Mouse (Mus musculus) hindbrain, embryonic 14.5 days (tissue): ENCODE results near the gene Tnfrsf21. TPM values are rescaled to one million over a fixed set of nuclear protein-coding genes. Genes with fewer than 3 reads are reported as not detected.

Source experiments
- ATAC-seq: fragments of 200-750 bp; cut with Nextera tagmentation; 2 replicates; pipeline ENCODE4 v1.8.0; 2017; ENCODE audit warnings: moderate number of reproducible peaks, mild to moderate bottlenecking, moderate TSS enrichment, moderate library complexity; ENCODE audit not compliant: low FRiP score
- DNase-seq: peaks from one replicate; pipeline ENCODE4 v3.0.0-alpha.2; 2015; ENCODE audit warnings: low spot score
- H3K27ac ChIP-seq: fragments of 300-500 bp; sonication (generic); 2 replicates; pipeline ENCODE4 v1.5.1; 2014; ENCODE audit warnings: mild to moderate bottlenecking, moderate library complexity
- H3K27me3 ChIP-seq: fragments of 300-500 bp; sonication (generic); 2 replicates; pipeline ENCODE4 v1.6.1; 2014; ENCODE audit warnings: mild to moderate bottlenecking, low read length, mixed read lengths; ENCODE audit not compliant: control insufficient read depth, insufficient read depth
- H3K36me3 ChIP-seq: fragments of 300-500 bp; sonication (generic); replicated peaks from 2 replicates; pipeline ENCODE4 v1.6.1; 2014; ENCODE audit not compliant: control insufficient read depth, insufficient read depth
- H3K4me1 ChIP-seq: fragments of 300-500 bp; sonication (generic); replicated peaks from 2 replicates; pipeline ENCODE4 v1.6.1; 2014; ENCODE audit warnings: antibody characterized with exemption, low read length, mixed read lengths; ENCODE audit not compliant: control insufficient read depth, insufficient read depth
- H3K4me2 ChIP-seq: fragments of 300-500 bp; sonication (generic); replicated peaks from 2 replicates; pipeline ENCODE4 v1.6.1; 2014; ENCODE audit warnings: mild to moderate bottlenecking, moderate library complexity
- H3K4me3 ChIP-seq: fragments of 300-500 bp; sonication (generic); replicated peaks from 2 replicates; pipeline ENCODE4 v1.5.1; 2014; ENCODE audit warnings: mild to moderate bottlenecking, low read length
- H3K9ac ChIP-seq: fragments of 300-500 bp; sonication (generic); 2 replicates; pipeline ENCODE4 v1.6.1; 2014
- H3K9me3 ChIP-seq: fragments of 300-500 bp; sonication (generic); 2 replicates; pipeline ENCODE4 v1.6.1; 2016; ENCODE audit warnings: low read length; ENCODE audit not compliant: control insufficient read depth
- WGBS: fragments of 180-500 bp; shearing (Covaris S2); extraction: QIAGEN DNeasy Blood & Tissue Kit; methylation state at CpG from one replicate; pipeline ENCODE4 v1.1.7; 2014; 5-methylcytosine and 5-hydroxymethylcytosine counted together
- polyA plus RNA-seq: library from polyadenylated mRNA; unstranded; fragments of >200 nt; fragmentation: Nextera tagmentation; extraction: Ambion mirVana; gene quantifications from 2 replicates; pipeline ENCODE4 v1.2.1, GENCODE M21; 2014

The Tnfrsf21 gene
- polyA plus RNA-seq, 1 experiment from 2014 or later = 80.7 TPM

DNA sequence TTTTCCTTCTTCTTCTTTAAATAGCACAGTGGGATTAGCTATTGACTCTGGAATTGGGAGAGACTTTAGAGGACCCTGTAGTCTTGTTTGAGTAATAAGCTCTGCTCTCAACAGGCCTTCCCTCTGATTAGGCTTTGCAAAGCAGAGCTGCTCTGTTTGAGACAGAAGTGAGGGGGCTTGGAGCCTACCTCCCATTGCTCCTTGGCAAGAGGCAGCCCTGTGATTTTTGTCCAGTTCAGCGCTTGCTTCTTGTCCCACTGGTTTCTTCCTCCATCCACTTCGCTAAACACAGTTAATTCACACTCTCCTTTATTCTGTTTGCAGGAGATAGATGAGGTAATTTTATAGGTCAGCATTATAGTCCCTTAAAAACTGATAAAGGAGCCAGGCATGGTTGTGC lies 19.0 kb downstream of the Tnfrsf21 start:
- no peaks in the 10 kb centered on the region; the same call in 1 of the 2 replicates for H3K4me1 ChIP-seq
- H3K9me3 ChIP-seq = no peaks in the 10 kb centered on the region
- H3K36me3 ChIP-seq = peaks cover 30% of the 10 kb centered on the region
- H3K27me3 ChIP-seq = no peaks in the 10 kb centered on the region
- DNase-seq (no peak), ATAC-seq (no peak)
- no peak overlapping the region for H3K4me2 ChIP-seq
- no peak overlapping the region for H3K4me3 ChIP-seq
- 83% methylated on average over 2 of the region's 2 CpGs for WGBS
- no peak overlapping the region for H3K27ac ChIP-seq
- no peak overlapping the region for H3K9ac ChIP-seq

- no peak for DNase-seq
- H3K36me3 ChIP-seq = peaks cover 39% of the 10 kb centered on the region
- H3K4me3 ChIP-seq = no peak overlapping the region
- H3K9me3 ChIP-seq = no peaks in the 10 kb centered on the region
- no peak overlapping the region for H3K4me2 ChIP-seq
- ATAC-seq = no peak
- H3K9ac ChIP-seq = no peak overlapping the region
- 82% methylated on average over 10 of the region's 10 CpGs for WGBS
- H3K4me1 ChIP-seq = no peaks in the 10 kb centered on the region
- H3K27me3 ChIP-seq = no peaks in the 10 kb centered on the region
- H3K27ac ChIP-seq = no peak overlapping the region
These were observed 19.9 kb downstream of the Tnfrsf21 start for GRCm38 (mm10) chr17:43036058-43036757.

GRCm38 (mm10) chr17:43040571-43040970 lies 24.2 kb downstream of the Tnfrsf21 start:
- no peak overlapping the region for H3K27ac ChIP-seq
- 83% methylated on average over 3 of the region's 3 CpGs for WGBS
- H3K27me3 ChIP-seq = no peaks in the 10 kb centered on the region
- no peak overlapping the region for H3K4me3 ChIP-seq
- H3K4me1 ChIP-seq = no peaks in the 10 kb centered on the region
- no peaks in the 10 kb centered on the region for H3K9me3 ChIP-seq
- DNase-seq = no peak
- H3K36me3 ChIP-seq = peaks cover 70% of the 10 kb centered on the region
- H3K9ac ChIP-seq = no peak overlapping the region
- no peak overlapping the region for H3K4me2 ChIP-seq
- ATAC-seq = no peak

DNA sequence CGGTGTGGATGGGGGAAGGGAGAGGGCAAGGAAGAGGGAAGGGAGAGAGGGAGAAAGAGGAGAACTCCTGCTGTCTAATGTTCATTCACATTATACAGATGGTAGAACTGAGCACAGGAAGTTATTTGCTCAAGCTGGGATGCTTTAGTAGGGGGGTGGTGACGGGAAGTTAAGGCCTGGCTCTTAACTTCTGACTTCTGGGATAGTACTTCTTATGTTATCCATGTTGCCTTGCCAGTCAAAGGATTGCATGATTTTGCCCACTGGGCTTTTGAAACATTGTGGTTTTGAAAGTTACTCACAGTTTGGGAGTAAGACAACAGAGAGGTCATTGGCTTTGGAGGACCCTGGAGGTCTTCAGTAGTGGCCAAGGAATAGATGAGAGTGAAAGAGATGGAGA lies 34.3 kb downstream of the Tnfrsf21 start:
- ATAC-seq (no peak), DNase-seq (no peak)
- Histone ChIP-seq H3K9me3 (no peaks in the 10 kb centered on the region), H3K4me1 (no peaks in the 10 kb centered on the region), H3K27ac (no peak overlapping the region), H3K36me3 (0 out of 2 replicates have a peak, but pooled peaks cover 7% of the 10 kb centered on the region), H3K4me2 (no peak overlapping the region), H3K4me3 (no peak overlapping the region), H3K27me3 (no peaks in the 10 kb centered on the region), H3K9ac (no peak overlapping the region)
- WGBS = 92% methylated on average over 2 of the region's 2 CpGs

- Histone ChIP-seq H3K4me1 (no peaks in the 10 kb centered on the region), H3K9me3 (no peaks in the 10 kb centered on the region), H3K27ac (no peak overlapping the region), H3K27me3 (no peaks in the 10 kb centered on the region), H3K4me3 (no peak overlapping the region), H3K9ac (no peak overlapping the region), H3K4me2 (no peak overlapping the region), H3K36me3 (0 out of 2 replicates have a peak, but pooled peaks cover 7% of the 10 kb centered on the region)
- ATAC-seq (no peak), DNase-seq (no peak)
- 85% methylated on average over 1 of the region's 1 CpGs for WGBS
These were observed 36.4 kb downstream of the Tnfrsf21 start for GRCm38 (mm10) chr17:43052791-43053190.

DNA sequence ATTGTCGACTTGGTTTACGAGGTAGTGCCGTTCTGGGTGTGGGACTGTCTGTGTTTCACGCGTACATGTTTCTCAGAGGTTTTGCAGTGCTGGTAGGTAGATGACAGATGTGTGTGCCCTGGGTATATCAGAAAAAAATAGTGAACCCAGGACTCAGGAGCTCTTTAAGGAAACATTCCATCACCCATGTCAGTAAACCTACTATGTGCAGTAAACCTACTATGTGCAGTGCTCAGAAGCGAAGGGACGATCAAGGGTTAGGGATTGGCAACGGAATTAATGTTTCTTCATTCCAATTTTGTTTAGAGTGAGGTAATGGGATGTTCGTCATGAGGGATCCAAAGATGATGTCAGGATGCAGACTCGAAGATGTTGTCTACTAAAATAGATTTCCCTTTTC lies 37.6 kb downstream of the Tnfrsf21 start:
- Histone ChIP-seq H3K9me3 (no peaks in the 10 kb centered on the region), H3K4me3 (no peak overlapping the region), H3K36me3 (0 out of 2 replicates have a peak, but pooled peaks cover 7% of the 10 kb centered on the region), H3K27ac (no peak overlapping the region), H3K27me3 (no peaks in the 10 kb centered on the region), H3K9ac (no peak overlapping the region), H3K4me1 (no peaks in the 10 kb centered on the region), H3K4me2 (no peak overlapping the region)
- ATAC-seq (no peak), DNase-seq (no peak)
- WGBS = 97% methylated on average over 10 of the region's 10 CpGs

DNA sequence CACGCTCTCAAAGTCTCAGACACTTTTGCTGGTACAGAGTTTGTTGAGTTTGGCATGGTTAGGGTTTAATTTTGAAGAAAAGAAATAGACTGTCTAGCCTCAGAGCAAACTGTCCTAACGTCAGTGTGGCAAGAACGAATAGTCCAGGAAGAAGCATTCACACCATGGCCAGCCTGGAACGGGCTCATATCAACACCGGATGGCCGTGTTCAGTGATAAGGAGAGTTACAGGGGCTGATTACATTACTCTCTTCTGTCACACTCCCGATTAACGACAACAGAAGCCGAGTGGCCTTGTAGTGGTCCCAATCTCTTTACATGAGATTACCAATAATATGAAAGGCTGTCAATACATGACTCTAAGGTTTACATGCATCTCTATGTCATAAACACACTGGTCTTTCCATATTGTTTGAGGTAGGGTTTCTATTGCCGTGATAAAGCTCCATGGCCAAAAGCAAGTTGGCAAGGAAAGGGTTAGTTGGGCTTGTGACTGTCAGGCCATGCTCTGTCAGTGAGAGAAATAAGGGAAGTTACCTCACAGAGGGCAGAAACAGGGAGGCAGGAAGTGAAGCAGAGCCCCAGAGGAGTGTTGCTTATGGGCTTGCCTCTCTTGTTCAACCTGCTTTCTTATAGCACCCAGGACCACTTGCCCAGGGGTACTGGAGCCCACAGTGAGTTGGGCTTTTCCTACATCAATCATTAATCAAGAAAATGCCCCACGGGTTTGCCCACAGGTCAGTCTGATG lies 42.1 kb downstream of the Tnfrsf21 start:
- Histone ChIP-seq H3K9ac (no peak overlapping the region), H3K27me3 (no peaks in the 10 kb centered on the region), H3K4me2 (no peak overlapping the region), H3K9me3 (no peaks in the 10 kb centered on the region), H3K4me1 (no peaks in the 10 kb centered on the region), H3K4me3 (no peak overlapping the region), H3K36me3 (no peaks in the 10 kb centered on the region; the same call in 1 of the 2 replicates), H3K27ac (no peak overlapping the region)
- ATAC-seq (no peak), DNase-seq (no peak)
- WGBS = 89% methylated on average over 11 of the region's 11 CpGs

GRCm38 (mm10) chr17:43064705-43065104 lies 48.4 kb downstream of the Tnfrsf21 start:
- Histone ChIP-seq H3K4me2 (no peak overlapping the region), H3K9me3 (no peaks in the 10 kb centered on the region), H3K4me3 (no peak overlapping the region), H3K4me1 (no peaks in the 10 kb centered on the region), H3K27me3 (no peaks in the 10 kb centered on the region), H3K27ac (no peak overlapping the region), H3K9ac (no peak overlapping the region), H3K36me3 (peaks cover 27% of the 10 kb centered on the region)
- ATAC-seq (no peak), DNase-seq (no peak)
- over 99% methylated on average over 6 of the region's 6 CpGs for WGBS

- Histone ChIP-seq H3K4me3 (no peak overlapping the region), H3K4me2 (no peak overlapping the region), H3K4me1 (0 out of 2 replicates have a peak, but pooled peaks cover 3% of the 10 kb centered on the region), H3K9ac (no peak overlapping the region), H3K9me3 (no peaks in the 10 kb centered on the region), H3K27ac (no peak overlapping the region), H3K27me3 (no peaks in the 10 kb centered on the region), H3K36me3 (peaks cover 36% of the 10 kb centered on the region)
- WGBS = 63% methylated on average over 7 of the region's 7 CpGs
- no peak for DNase-seq
- ATAC-seq = no peak
These were observed 52.6 kb downstream of the Tnfrsf21 start for GRCm38 (mm10) chr17:43068846-43069553.
